Mouse (Mus musculus) lung, postnatal 10 days (tissue): Measurements from ENCODE around the gene Tex33.

Experiments
- DNase-seq: peaks from one replicate; pipeline ENCODE4 v3.0.0; 2021

Gene Tex33

GRCm38 (mm10) chr15:78395478-78395962, at the start of gene Tex33:
Gene Tex33, minus strand, starts transcription at chr15:78395912.
- no peak for DNase-seq

- no peak for DNase-seq
Measured at GRCm38 (mm10) chr15:78443857-78444256, 48.1 kb upstream of the Tex33 start.

GRCm38 (mm10) chr15:78442231-78442630, 46.5 kb upstream of the Tex33 start:
- no peak for DNase-seq

GRCm38 (mm10) chr15:78438973-78439372, 43.3 kb upstream of the Tex33 start:
- DNase-seq = no peak

GRCm38 (mm10) chr15:78438505-78438904, 42.8 kb upstream of the Tex33 start:
- DNase-seq = no peak

- peak; percentile 61 for DNase-seq
Measured at GRCm38 (mm10) chr15:78438018-78438394, 42.3 kb upstream of the Tex33 start.

GRCm38 (mm10) chr15:78437237-78438017, 41.7 kb upstream of the Tex33 start:
- peak; percentile 80 for DNase-seq

GRCm38 (mm10) chr15:78436380-78437192, 40.9 kb upstream of the Tex33 start:
- peak; percentile 94 for DNase-seq

- DNase-seq = no peak
Measured at GRCm38 (mm10) chr15:78435681-78436080, 40.0 kb upstream of the Tex33 start.

- peak; percentile 70 for DNase-seq
Measured at GRCm38 (mm10) chr15:78434896-78435520, 39.3 kb upstream of the Tex33 start.

- no peak for DNase-seq
Measured at GRCm38 (mm10) chr15:78431541-78432121, 35.9 kb upstream of the Tex33 start.

- no peak for DNase-seq
Measured at GRCm38 (mm10) chr15:78430874-78431273, 35.2 kb upstream of the Tex33 start.

GRCm38 (mm10) chr15:78429871-78430622, 34.3 kb upstream of the Tex33 start:
- no peak for DNase-seq

GRCm38 (mm10) chr15:78429139-78429459, 33.4 kb upstream of the Tex33 start:
- no peak for DNase-seq

- peak; percentile 87 for DNase-seq
Measured at GRCm38 (mm10) chr15:78428391-78429138, 32.9 kb upstream of the Tex33 start, which contains the start of gene Kctd17. Gene Kctd17, plus strand, starts transcription at chr15:78428564.

GRCm38 (mm10) chr15:78425230-78425629, 29.5 kb upstream of the Tex33 start:
- DNase-seq = no peak

- DNase-seq = peak; percentile 53
Measured at GRCm38 (mm10) chr15:78424507-78424906, 28.8 kb upstream of the Tex33 start.

- DNase-seq = peak; percentile 90
Measured at GRCm38 (mm10) chr15:78422046-78422956, 26.6 kb upstream of the Tex33 start.

- no peak for DNase-seq
Measured at GRCm38 (mm10) chr15:78420395-78420794, 24.7 kb upstream of the Tex33 start.

- peak; percentile 72 for DNase-seq
Measured at GRCm38 (mm10) chr15:78416937-78417336, 21.2 kb upstream of the Tex33 start.
